Mouse (Mus musculus) naive thymus-derived CD4-positive, alpha-beta T cell, adult 2 months (primary cell): ENCODE results near the gene Bud23.

ENCODE experiments used
- DNase-seq: peaks from one replicate; pipeline ENCODE4 v3.0.0-alpha.2; 2011; ENCODE audit warnings: low read depth

Gene Bud23

DNA sequence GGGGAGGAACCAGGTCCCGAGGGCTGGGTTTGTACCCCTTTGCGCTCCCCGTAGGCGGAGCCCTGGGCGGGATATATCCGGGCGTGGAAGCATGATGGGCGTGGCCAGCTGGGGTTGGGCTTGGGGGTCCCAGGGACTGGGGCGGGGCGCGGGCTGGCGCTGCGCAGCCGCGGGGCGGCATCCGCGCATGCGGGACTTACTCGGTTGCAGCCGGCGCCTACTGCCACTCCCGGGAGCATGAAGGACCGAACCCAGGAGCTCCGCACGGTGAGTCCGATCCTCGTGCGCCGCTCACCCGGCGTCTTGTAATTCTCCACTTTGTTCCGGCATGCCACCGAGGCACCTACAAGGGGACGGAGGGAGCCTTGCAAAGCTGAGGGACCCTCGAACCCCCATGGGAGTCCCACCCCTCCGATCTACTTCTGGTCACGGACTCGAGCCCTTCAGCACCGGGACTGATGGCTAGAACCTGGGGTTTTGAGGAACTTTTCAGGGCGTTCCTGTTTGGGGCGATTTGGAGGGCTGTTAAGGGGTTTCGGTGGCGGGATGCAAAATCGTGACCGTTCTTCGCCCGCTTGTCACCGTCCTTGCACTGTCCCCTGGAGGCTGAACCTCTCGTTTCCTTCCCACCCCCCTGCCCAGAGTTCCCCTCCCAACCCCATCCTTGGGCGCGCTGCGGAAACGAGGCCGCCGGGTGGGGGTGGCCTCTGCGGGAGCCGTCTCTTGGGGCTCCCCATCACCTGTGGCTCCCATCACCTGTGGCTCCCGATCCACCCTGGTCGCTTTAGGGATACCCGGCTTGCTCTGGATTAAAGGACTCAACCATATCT lies 41.2 kb downstream of the Bud23 start, which contains the start of gene Stx1a:
Gene Stx1a (plus strand): TSS at position 139 of the 830 bp plus-strand sequence.
- peak; percentile 79 for DNase-seq

DNA sequence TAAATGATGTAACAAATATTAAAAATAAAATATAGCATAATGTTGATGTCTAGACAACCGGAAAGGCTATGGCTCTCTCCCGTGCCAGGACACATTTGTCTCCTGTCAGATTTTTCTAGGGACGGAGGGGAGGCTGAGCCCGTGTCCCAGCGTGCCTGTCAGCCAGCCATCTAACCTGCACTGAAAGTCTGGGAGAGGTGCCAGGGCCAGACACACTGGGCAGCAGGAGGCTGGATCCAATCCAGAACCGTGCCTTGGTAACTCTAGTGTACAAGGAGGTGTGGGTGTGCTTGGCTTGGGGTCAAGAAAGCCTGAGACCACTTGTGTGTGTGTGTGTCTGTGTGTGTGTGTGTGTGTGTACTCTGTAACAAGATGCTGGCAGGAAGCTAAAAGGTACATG lies 42.9 kb downstream of the Bud23 start:
- DNase-seq: no peak

GRCm38 (mm10) chr5:135016224-135016759 lies 48.5 kb downstream of the Bud23 start:
- peak; percentile 53 for DNase-seq

DNA sequence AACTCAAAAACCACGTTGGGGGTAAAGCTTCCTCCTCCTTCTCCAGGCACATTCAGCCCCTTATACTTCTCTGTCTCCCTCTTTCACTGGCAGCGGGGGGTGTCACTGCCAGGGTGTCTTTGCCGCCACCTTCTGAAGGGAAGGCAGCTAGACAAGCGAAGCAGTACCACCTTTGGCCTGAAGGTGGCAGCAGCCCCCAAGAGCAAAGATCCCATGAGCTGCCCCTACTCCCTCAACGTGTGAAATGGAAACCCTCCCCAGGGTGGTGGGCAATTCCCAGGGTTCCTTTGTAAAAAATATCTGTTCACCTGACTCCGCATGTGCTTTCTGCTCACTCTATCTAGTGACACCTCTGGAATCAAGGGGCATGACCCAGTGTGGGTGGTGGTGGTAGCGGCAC lies 49.3 kb downstream of the Bud23 start:
- peak; percentile 94 for DNase-seq

DNA sequence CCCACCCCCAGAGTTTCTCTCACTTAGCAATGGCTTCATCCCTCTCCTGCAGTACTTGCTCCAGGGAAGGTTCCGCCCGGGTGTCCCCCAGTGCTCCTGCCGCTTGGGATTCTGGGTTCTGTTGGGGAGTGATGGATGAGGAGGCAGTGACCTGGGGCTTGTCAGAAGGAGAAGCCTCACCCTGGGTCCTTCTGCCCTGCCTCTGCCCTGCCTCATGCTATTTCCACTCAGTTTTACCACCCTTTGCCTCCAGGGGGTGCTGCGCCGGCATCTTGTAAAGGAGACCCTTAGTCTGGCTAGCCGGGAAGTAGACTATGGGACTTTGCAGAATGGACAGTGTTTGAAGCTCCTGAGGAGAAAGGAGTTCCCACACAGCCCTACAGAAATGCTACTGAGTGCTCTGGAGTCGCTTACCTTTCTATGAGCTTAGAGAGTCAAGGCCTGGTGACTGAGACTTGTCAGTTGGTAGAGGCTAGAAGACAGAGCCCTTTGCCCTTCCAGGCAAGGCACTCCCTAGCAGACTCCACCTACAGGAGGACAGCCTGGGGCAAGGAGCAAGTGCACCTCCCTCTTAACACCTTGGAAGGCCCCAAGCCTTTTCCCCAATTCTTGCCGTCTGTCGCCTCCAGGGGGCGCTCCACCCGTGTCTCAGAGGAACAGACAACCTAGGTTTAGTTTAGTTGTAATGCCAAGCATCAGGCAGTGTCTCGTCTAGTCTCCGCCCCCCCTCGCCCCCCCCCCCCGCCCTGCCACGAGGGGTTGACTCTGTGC lies 51.9 kb downstream of the Bud23 start:
- peak; percentile 92 for DNase-seq

- no peak for DNase-seq
Observed at GRCm38 (mm10) chr5:135011809-135012613, 52.7 kb downstream of the Bud23 start.

GRCm38 (mm10) chr5:135010841-135011743 lies 53.7 kb downstream of the Bud23 start:
- no peak for DNase-seq

GRCm38 (mm10) chr5:135010320-135010709 lies 54.4 kb downstream of the Bud23 start:
- DNase-seq: no peak

DNA sequence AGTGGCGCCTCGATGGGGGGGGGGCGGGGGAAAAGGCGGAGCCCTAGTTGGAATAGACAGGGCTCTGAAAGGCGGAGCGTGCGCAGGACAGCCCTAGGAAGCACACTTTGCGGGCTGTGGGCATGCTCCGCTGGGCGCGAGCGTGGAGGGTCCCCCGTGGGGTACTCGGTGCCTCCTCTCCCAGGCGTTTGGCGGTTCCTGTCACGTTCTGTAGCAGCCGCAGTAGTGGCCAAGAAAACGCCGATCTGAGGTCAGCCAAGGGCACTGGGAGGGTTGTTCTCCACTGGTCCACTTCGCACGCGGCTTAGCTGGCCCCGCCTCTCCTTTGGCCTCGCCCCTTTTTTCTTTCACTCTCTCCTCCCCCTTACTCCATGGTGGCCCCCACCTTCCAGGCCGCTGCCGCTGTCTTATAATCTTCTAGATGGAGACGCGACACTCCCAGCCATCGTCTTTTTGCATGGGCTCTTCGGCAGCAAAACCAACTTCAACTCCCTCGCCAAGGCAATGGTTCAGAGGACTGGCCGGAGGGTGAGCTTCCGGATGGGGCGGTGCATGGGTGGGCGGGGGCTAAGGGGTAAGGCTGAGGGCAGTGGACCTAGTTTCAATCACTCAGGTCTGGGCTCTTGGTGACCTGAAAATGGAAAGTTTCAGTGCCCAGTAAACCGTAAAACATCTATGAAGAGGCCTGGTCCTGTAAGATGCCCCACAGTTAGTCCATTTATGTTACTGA lies 55.0 kb downstream of the Bud23 start:
- peak; percentile 96 for DNase-seq

GRCm38 (mm10) chr5:135008671-135009589 lies 55.8 kb downstream of the Bud23 start, which contains the start of gene Abhd11:
TSS of gene Abhd11 (plus strand) at chr5:135009152.
- peak; percentile 100 for DNase-seq

DNA sequence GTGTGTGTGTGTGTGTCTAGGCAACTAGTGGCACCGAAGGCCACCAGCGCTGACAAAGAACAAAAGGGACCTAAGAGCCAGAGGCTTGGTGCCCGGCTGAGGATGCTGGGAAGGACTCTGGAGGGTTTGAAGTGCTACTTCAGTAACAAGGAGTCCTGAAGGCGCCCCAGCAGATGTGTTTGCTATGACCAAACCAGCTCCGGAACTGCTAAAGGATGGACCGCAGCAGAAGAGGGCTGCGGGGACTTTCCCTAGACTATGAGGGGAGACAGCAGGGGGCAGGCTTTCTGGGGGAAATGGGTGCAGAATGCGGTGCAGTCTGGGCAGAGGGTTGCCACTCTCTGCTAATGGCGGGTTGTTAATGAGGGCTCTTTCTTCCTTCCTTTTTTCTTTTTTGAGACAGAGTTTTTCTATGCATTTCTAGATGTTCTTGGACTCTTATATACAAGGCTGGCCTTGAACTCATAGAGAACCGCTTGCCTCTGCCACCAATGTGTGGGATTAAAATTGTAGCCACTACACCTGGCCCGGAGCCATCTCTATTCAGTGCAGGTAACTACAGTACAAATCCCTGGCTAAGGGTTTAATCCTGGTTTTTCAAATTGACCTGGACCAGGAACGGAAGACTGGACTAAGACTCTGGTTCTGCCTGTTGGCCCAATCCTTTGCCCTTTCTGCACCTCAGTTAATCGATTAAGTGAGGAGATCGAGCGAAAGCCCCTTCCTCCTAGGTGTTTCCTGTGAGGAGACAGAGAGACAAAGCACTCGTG lies 56.8 kb downstream of the Bud23 start:
- DNase-seq: peak; percentile 55
